Mouse (Mus musculus): Measurements from ENCODE around the gene Erv3. TPM values are rescaled to one million over a fixed set of nuclear protein-coding genes. Genes with fewer than 3 reads are reported as not detected.

Gene Erv3
- polyA plus RNA-seq, 1 experiment from 2014 or later = not detected

DNA sequence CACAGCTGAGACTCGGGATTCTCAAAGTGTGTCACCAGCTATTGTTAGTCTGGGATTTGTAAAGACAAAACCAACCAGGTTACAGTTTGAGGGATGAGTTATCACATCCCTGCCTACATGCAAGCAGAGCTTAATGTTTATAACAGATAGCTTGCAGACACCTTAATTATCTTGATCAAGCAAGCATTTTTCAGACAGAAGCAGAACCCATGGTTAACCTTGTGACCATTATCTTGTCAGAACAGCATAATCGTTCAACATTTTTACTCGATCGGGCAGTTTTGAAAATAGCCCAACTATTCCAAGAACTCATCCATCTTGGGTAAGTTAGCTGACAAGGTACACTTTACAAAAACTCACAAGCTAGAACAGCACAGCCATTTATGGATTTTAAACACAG lies 5.8 kb downstream of the Erv3 start:
- Histone ChIP-seq H3K9me3 (replicated peaks; ENCODE audit: low read length) (no peaks in the 10 kb centered on the region), H3K27ac (no peak overlapping the region), H3K4me3 (replicated peaks; ENCODE audit: low read depth, low read length) (no peak overlapping the region), H3K4me1 (replicated peaks; ENCODE audit: insufficient read depth, low read length) (no peaks in the 10 kb centered on the region), H3K9ac (ENCODE audit: low read depth, low read length) (no peak overlapping the region), H3K4me2 (ENCODE audit: low read length) (no peak overlapping the region), H3K27me3 (ENCODE audit: insufficient read depth, low read length) (no peaks in the 10 kb centered on the region), H3K36me3 (ENCODE audit: insufficient read depth, low read length) (no peaks in the 10 kb centered on the region)
- WGBS = 83% methylated on average over 4 of the region's 4 CpGs
- no peak for TF ChIP-seq CTCF (IDR thresholded peaks at IDR 0.05; ENCODE audit: low read depth)
- DNase-seq (ENCODE audit: low spot score) (no peak), ATAC-seq (replicated peaks; ENCODE audit: low FRiP score, low read depth) (no peak)

GRCm38 (mm10) chr2:131851333-131852092 lies 8.0 kb downstream of the Erv3 start:
- Histone ChIP-seq H3K36me3 (ENCODE audit: insufficient read depth, low read length) (no peaks in the 10 kb centered on the region), H3K27ac (no peak overlapping the region), H3K9me3 (replicated peaks; ENCODE audit: low read length) (no peaks in the 10 kb centered on the region), H3K27me3 (ENCODE audit: insufficient read depth, low read length) (no peaks in the 10 kb centered on the region), H3K4me2 (ENCODE audit: low read length) (no peak overlapping the region), H3K9ac (ENCODE audit: low read depth, low read length) (no peak overlapping the region), H3K4me3 (replicated peaks; ENCODE audit: low read depth, low read length) (no peak overlapping the region), H3K4me1 (replicated peaks; ENCODE audit: insufficient read depth, low read length) (no peaks in the 10 kb centered on the region)
- 83% methylated on average over 12 of the region's 12 CpGs for WGBS
- no peak for TF ChIP-seq CTCF (IDR thresholded peaks at IDR 0.05; ENCODE audit: low read depth)
- no peak for DNase-seq (ENCODE audit: low spot score)
- ATAC-seq (replicated peaks; ENCODE audit: low FRiP score, low read depth) = no peak

GRCm38 (mm10) chr2:131850047-131850446 lies 9.5 kb downstream of the Erv3 start:
- Histone ChIP-seq H3K4me3 (replicated peaks; ENCODE audit: low read depth, low read length) (no peak overlapping the region), H3K4me2 (ENCODE audit: low read length) (no peak overlapping the region), H3K27ac (no peak overlapping the region), H3K27me3 (ENCODE audit: insufficient read depth, low read length) (no peaks in the 10 kb centered on the region), H3K36me3 (ENCODE audit: insufficient read depth, low read length) (no peaks in the 10 kb centered on the region), H3K9me3 (replicated peaks; ENCODE audit: low read length) (no peaks in the 10 kb centered on the region), H3K4me1 (replicated peaks; ENCODE audit: insufficient read depth, low read length) (no peaks in the 10 kb centered on the region), H3K9ac (ENCODE audit: low read depth, low read length) (no peak overlapping the region)
- no peak for TF ChIP-seq CTCF (IDR thresholded peaks at IDR 0.05; ENCODE audit: low read depth)
- ATAC-seq (replicated peaks; ENCODE audit: low FRiP score, low read depth) = no peak
- 85% methylated on average over 4 of the region's 4 CpGs for WGBS
- DNase-seq (ENCODE audit: low spot score) = no peak

DNA sequence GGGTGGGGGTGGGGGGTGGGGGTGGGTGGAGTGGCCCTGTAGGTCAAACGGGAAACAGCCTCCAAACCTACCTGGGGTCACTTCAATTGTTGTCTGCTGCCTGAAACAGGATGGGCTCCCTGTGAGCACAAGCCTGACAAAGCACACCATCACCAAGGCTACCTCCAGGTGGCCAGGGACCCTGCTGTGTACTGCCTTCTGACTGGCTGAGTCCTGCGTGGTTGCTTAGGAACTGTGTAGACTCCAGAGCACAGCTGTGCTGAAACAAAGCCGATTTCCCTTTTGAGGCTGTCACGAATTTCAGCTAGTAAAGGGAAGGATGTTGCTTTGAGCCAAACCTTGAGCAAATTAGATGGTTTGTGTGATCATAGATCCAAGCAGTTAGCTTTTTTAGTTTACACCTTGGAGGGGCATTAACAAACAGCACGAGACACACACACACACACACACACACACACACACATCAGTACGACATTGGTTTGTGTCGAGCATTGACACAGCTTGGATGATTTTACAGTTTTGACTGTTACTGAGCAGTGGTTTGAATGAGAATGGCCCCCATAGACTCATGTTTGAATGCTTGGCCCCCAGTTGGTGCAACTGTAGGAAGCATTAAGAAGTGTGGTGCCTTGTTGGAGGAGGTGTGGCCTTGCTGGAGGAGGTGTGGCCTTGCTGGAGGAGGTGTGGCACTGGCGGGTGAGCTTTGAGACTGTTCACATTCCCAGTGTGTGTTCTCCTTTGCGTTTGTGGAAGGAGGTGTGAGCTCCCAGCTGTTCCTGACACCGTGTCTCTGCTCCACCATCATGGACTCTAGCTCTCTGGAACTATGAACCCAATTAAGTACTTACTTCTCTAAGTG lies 11.8 kb downstream of the Erv3 start:
- no peak overlapping the region for H3K4me2 ChIP-seq (ENCODE audit: low read length)
- no peaks in the 10 kb centered on the region for H3K36me3 ChIP-seq (ENCODE audit: insufficient read depth, low read length)
- no peak overlapping the region for H3K9ac ChIP-seq (ENCODE audit: low read depth, low read length)
- 9% methylated on average over 10 of the region's 10 CpGs for WGBS
- no peak overlapping the region for H3K27ac ChIP-seq
- ATAC-seq (replicated peaks; ENCODE audit: low FRiP score, low read depth) (peak; percentile 80), DNase-seq (ENCODE audit: low spot score) (peak; percentile 37)
- no peaks in the 10 kb centered on the region for H3K4me1 ChIP-seq (replicated peaks; ENCODE audit: insufficient read depth, low read length)
- TF ChIP-seq CTCF (IDR thresholded peaks at IDR 0.05; ENCODE audit: low read depth) = no peak
- H3K9me3 ChIP-seq (replicated peaks; ENCODE audit: low read length) = no peaks in the 10 kb centered on the region
- H3K27me3 ChIP-seq (ENCODE audit: insufficient read depth, low read length) = no peaks in the 10 kb centered on the region
- no peak overlapping the region for H3K4me3 ChIP-seq (replicated peaks; ENCODE audit: low read depth, low read length)

- Histone ChIP-seq H3K4me2 (ENCODE audit: low read length) (no peak overlapping the region), H3K4me1 (replicated peaks; ENCODE audit: insufficient read depth, low read length) (no peaks in the 10 kb centered on the region), H3K4me3 (replicated peaks; ENCODE audit: low read depth, low read length) (no peak overlapping the region), H3K27me3 (ENCODE audit: insufficient read depth, low read length) (no peaks in the 10 kb centered on the region), H3K9ac (ENCODE audit: low read depth, low read length) (no peak overlapping the region), H3K27ac (no peak overlapping the region), H3K36me3 (ENCODE audit: insufficient read depth, low read length) (no peaks in the 10 kb centered on the region), H3K9me3 (replicated peaks; ENCODE audit: low read length) (no peaks in the 10 kb centered on the region)
- WGBS = 57% methylated on average over 2 of the region's 2 CpGs
- no peak for TF ChIP-seq CTCF (IDR thresholded peaks at IDR 0.05; ENCODE audit: low read depth)
- DNase-seq (ENCODE audit: low spot score) = no peak
- no peak for ATAC-seq (replicated peaks; ENCODE audit: low FRiP score, low read depth)
These were observed 12.7 kb downstream of the Erv3 start for GRCm38 (mm10) chr2:131846811-131847210.

DNA sequence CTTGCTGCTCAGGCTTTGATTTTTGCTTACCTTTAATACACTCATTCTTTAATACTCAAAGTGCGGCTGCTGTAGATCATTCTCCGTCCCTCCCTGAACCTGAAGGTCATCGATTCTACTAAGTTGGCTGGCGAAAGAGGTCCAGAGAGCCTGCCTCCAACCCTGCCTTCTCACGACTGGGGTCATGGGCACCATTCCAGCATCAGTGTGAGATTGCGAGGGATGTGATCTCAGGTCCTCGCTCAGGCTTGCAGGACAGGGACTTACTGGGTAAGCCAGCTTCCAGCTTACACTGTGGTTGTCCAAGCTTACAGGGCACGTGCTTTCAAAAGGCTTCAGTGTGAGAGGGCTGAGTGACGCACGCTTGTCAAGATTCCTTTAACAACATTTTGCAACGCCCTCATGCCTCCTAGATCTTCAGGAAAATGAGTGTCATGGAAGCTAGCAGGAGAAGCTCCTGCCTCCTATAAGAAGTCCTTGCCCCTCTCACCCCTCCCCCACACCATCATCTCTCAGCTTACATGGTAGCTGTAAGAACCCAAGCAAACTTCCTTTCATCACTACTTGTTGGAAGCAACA lies 13.3 kb downstream of the Erv3 start:
- DNase-seq (ENCODE audit: low spot score) (no peak), ATAC-seq (replicated peaks; ENCODE audit: low FRiP score, low read depth) (no peak)
- no peak overlapping the region for H3K9ac ChIP-seq (ENCODE audit: low read depth, low read length)
- no peak overlapping the region for H3K4me2 ChIP-seq (ENCODE audit: low read length)
- H3K4me1 ChIP-seq (replicated peaks; ENCODE audit: insufficient read depth, low read length) = no peaks in the 10 kb centered on the region
- H3K27ac ChIP-seq = no peak overlapping the region
- H3K27me3 ChIP-seq (ENCODE audit: insufficient read depth, low read length) = no peaks in the 10 kb centered on the region
- H3K9me3 ChIP-seq (replicated peaks; ENCODE audit: low read length) = no peaks in the 10 kb centered on the region
- H3K36me3 ChIP-seq (ENCODE audit: insufficient read depth, low read length) = no peaks in the 10 kb centered on the region
- H3K4me3 ChIP-seq (replicated peaks; ENCODE audit: low read depth, low read length) = no peak overlapping the region
- 71% methylated on average over 11 of the region's 11 CpGs for WGBS
- no peak for TF ChIP-seq CTCF (IDR thresholded peaks at IDR 0.05; ENCODE audit: low read depth)
